Mouse (Mus musculus) T-helper 2 cell (primary cell): ENCODE data around the gene Akr1c18.

Source experiments
- in situ Hi-C: fragments of 300-600 bp; cut with MboI, MseI; formaldehyde crosslinking; loops from one replicate; pipeline ENCODE4 v1.15.1; 2025; ENCODE audit warnings: high pct_unique_total_duplicates

Akr1c18 gene

DNA sequence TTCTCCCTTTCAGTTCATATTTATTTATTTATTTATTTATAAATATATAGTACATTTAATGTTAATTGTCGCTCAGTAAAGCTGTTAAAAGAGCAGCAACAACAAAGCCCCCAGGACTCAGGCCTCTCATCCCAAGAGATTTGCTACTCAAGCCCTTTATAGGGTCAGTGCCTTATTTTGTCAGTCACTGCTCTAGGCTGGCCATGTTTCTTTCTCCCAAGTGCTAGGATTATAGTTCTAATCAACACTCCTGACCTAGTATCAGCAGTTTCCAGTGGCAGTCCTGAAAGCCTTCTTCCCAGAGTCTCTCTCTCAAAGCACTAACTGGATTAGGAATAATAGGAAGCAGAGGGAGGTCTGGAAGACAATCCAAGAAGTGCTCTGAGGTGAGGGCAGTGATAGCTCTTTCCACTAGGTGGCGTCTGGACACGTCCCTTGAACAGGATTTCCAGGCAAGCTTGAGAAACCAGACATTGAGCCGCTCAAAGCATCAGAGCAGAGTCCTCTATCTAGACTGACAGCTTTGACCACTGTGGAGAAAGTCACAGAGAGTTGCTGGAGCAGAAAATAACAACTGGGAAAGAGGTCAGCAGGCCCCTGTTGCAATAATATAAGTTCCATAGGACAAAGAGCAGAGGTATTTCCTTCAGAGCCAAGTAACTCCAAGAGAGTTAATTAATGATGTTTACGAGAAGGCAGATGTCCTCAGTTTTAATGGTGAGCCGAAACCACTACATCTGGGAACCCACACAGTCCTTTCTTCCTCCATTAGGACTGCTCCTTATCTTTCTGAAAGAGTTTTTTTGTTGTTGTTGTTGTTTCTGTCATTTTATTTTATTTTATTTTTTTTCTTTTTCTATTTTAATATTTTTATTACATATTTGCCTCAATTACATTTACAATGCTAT is 39.9 kb downstream of the Akr1c18 start:
- in situ Hi-C loops = loop anchor here (10.0 kb wide), 1 partner anchor 494 kb away; the partner anchor contains the start of gene Akr1e1

DNA sequence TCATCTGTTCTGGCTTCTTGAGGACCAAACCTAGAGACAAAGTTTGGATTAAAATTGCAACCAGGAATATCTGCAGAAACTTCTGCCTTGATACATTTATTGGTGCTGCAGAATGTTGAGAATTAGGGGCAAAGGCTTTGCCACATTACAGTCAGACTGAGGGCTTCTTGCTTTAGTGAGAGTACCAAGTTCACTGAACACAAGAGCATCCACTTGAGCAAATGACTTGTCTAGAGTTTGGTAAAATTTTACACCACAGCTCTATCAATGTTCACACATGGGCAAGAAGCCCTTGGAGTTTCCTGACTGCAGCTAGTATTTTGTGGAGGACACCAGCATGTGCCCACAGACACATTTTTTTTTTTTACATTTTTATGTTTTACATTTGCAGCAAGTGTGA is 47.7 kb downstream of the Akr1c18 start:
- in situ Hi-C loops = no loop called here

DNA sequence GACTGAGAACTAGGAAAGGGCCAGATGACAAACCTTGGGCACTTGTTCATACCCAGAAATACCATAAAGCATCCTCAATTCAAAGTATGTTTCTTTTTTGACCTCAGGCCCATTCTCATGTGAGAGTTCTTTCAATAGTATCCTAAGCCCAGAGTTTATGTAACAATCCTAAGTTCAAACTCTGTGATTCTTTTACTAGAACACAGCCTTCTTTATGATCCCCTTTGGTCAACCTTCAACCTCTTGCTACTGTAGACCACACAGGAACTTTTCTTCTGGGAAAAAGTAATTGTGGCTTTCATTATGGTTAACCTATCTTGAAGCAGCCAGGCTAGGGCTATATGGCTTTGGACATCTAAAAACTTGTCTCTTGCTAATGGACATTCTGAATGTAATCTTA is 48.8 kb downstream of the Akr1c18 start:
- in situ Hi-C loops = no loop called here
